Mouse (Mus musculus): ENCODE data around the gene Ttc34.

DNA sequence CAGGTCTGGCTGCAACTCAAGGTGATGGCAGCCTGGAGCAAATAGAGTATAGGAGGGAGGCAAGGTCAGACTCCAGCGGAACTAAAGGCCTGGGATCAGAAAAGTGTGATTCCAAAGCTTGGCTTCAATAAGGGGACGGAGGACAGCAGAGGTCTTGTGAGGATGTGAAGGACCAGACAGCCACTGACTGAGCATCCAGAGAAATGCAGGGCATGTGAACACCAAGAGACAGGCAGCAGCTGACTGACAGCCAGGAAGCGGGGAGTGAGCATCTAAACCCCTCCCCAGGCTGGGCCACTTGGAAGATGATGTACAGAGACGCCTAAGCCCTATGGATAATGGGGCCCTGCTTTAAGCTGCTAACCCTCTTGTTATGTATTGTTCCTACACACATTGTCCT lies 33.5 kb downstream of the Ttc34 start:
- TF ChIP-seq CTCF (IDR thresholded peaks at IDR 0.05; ENCODE audit: low read depth, low read length): no peak
- no peak for TF ChIP-seq POLR2A (IDR thresholded peaks at IDR 0.05; ENCODE audit: borderline replicate concordance, low read depth, low read length)
